Mouse (Mus musculus): Measurements from ENCODE around the gene Clic1.

- TF ChIP-seq MAX (IDR thresholded peaks at IDR 0.05) = no peak
- TF ChIP-seq CTCF (IDR thresholded peaks at IDR 0.05; ENCODE audit: control insufficient read depth, insufficient read depth, insufficient read length) = no peak
- no peak for TF ChIP-seq MYOD1 (IDR thresholded peaks at IDR 0.05; ENCODE audit: control insufficient read depth, insufficient read length, low read depth)
- no peak for TF ChIP-seq USF1 (IDR thresholded peaks at IDR 0.05; ENCODE audit: low read depth)
Observed at GRCm38 (mm10) chr17:35090166-35090932, 40.6 kb downstream of the Clic1 start.

Data from C2C12 (cell line).